Mouse (Mus musculus) right cerebral cortex, adult 2 months (tissue): ENCODE data around the gene Grin2b.

Experiments
- DNase-seq, 2 experiments: peaks; one replicate each; pipeline ENCODE4 v3.0.0; 2021 to 2022; ENCODE audit warnings: low spot score in 2 of 2

Gene Grin2b

DNA sequence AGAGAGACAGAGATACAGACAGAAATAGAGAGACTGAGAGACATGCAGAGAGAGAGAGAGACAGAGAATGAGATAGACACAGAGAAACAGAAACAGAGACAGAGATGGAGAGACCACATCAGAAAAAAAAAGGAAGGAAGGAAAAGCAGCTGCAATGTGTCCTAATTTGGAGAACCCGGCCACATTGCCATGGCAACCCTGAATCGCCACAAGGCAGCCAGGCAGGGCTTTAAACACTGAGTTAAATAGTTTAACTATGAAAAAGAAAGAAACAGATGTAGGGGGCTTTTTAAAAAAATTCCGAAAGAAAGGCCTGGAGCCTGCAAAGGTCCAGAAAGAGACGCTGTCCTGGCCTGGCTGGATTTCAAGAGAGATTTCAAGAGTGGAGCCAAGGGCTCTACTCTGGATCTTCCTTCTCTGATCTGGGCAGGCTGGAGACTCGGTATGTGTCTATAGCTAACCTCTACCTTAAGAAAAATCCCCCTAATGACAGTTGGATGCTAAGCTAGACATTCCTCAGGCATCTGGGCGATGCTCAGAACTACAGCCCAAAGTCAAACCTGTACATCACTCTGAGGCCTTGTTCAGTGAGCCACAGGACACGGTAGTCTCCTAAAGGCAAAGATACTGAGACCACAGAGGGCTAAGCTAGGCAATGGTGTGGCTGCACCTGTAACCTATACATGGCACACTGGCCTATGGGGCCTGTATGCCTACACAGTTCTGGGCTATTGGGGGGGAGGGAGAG, 162.8 kb downstream of the Grin2b start:
- peak in 1 of 2 experiments; percentile 55 for DNase-seq

DNA sequence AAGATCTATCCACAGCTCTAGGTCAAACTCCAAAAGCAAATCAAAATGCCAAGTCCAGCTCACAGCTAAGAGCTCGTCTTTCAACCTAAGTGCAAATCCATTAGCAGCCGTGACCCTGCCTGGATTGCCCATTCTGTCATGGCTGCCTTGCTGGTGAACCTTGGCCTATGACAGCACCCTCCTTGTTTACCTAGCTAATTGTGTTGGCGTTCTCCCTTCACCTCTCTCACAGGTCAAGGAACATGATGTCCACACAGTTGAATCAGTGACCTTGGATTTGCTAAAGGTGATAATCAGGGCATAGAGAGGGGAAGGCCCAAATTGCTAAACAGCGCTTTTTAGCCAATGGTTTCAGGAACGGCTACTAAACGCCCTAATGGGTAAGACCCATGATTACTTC, 165.2 kb downstream of the Grin2b start:
- no peak for DNase-seq

- DNase-seq, result no peak
These were observed 178.6 kb downstream of the Grin2b start for GRCm38 (mm10) chr6:135994691-135995090.

DNA sequence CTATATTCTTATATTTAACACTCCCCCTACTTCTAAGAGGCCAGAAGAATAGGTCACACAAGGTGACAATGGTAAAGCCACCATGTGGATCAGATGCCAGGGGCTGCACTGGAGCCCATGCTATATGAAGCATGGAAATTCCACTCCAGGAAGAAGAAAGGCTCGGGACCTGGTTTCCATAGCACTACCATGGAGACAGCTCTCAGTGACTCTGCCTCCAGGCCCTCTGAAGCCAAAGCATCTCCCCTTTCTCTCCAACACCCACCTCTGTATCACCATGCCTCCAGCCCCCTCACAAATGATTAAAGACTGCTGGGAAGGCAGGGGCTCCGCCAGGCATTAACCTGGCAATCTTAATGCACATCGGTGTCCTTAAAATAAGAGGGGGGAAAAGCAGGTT, 179.4 kb downstream of the Grin2b start:
- no peak for DNase-seq

DNA sequence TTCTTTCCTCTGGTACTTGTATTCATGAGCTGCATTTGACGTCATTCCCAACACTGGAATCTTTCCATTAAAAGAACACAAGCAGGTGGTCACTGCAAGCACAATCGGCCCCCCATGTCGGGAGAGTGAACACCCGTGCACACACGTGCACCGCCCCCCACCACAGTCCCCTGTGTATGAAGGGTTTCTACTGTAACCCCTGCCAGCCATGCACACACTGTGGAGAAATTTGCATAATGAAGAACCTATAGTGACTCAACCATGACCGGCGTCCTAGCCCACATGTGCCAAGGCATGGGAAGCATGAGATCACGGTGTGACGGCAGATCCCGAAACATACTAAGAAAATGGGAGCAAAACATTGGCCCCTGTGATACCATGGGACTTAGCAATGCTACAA, 179.9 kb downstream of the Grin2b start:
- DNase-seq, result no peak

DNA sequence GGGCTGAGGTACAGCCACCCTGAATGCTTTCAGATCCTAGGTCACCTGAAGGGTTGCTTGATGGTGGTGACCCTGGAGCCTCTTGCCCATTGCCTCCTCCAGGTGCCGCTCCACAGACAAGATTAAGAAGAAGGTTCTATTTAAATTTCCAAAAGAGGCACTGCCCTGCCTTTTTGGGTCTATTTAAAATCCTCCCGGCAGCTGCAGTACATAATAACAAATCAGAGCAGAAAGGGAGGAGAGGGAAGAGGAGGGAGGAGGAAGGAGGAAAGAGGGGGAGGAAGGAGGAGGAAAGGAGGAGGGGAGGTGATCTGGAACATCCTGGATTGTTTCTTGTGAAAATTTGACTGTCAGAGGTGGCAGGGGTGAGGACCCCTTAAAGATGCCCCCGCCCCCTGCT, 197.2 kb downstream of the Grin2b start:
- DNase-seq, result no peak

DNA sequence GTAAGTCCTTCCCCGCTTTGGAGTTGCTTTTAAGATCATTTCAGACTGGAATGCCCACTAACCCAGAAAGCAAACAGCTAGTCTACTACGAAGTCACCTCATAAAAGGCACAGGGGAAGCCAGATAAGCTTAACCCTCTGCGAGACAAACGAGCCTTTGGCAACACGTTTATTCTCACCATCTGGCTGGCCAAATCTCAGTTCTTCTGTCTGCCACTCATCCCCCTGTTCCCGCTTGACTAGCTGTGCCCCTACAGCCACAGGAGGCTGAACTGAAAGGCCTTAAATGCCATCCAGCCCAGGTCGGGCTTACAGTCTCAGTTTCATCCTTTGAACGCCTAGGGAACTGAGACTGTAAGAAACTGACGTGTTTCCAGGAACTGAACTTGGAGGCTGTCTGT, 200.8 kb downstream of the Grin2b start:
- DNase-seq, result no peak

DNA sequence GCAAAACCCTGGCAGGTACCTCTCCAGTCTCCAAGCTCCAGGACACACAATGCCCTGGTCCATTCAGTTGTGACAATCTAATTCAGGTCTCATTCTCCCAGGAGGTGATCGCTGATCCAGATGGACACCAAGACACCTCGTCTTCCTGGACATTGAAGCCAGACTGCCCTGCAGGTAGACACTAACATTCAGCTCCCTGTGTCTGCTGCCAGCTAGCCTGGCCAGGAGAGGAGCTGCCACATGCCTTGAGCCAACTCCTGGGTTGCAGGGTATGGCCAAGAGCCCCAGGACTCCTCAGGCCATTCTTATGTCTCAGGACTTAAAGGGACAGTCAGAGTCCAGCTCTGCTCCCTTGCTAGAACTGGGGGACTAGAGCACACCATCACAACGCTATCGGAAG, 201.8 kb downstream of the Grin2b start:
- no peak for DNase-seq

GRCm38 (mm10) chr6:135970716-135971318, 202.5 kb downstream of the Grin2b start:
- DNase-seq, result no peak

DNA sequence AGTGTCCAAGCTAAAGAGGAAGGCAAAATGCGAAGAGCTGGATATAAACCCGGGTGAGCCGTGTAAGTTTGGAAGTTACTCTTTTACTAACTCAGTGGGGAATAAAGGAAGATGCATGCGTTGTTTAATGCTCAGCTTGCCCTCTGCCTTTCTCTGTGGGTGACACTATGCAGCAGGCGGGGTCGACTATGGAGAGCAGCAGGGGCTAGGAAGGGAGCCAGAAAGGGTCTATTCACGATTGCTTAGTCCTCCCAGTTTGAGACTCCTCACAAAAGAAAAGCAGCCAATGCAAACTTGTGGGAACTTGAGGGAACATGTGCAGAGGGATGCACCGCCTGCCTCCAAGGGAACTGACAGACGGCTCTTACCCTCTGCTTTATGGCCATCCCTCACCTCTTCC, 211.5 kb downstream of the Grin2b start:
- no peak for DNase-seq

GRCm38 (mm10) chr6:135959629-135960028, 213.7 kb downstream of the Grin2b start:
- DNase-seq, result no peak

GRCm38 (mm10) chr6:135951666-135952065, 221.6 kb downstream of the Grin2b start:
- no peak for DNase-seq

DNA sequence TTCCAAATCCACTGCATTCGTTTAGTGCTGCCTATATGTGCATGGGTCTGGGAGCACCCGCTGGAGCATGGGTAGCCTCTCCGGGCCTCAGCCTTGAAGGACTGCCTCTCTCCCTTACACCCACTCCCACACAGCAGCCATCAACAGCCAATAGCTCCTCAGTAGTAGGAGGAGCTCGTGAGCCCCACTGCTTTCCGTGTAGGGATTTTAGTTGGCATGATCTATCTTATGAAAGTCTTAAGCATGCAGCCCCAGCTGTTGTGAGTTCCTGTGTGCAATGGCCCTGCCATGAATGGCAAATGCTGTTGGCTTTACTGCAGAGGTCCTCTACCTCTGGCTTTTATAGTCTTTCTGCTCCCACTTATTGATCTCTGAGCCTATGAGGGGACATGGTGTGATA, 227.8 kb downstream of the Grin2b start:
- no peak for DNase-seq

GRCm38 (mm10) chr6:135944358-135944757, 229.0 kb downstream of the Grin2b start:
- DNase-seq, result no peak

DNA sequence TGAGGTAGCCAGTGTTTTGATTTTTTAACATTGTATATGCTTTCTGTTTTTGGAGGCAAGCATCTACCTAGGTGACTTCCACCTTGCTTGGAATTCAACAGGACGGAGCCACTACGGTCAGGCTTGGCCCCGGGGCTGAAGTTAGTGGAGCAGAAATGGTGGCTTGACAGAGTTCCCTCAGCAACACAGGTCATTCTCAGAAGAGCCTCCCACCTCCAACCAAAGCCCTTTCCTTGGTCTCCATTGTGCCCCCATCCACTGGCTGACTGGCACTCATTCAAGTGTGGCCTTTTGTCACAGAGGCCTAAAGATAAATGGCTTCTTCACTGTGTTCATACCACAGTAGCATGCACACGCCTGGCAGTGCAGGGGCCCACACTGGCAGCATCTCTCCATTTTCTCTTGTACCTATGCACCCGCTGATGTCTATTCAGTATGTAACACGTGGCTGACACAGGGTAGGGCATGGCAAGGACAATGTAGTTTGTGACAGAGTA, 230.1 kb downstream of the Grin2b start:
- no peak for DNase-seq

- DNase-seq, result no peak
These were observed 240.4 kb downstream of the Grin2b start for GRCm38 (mm10) chr6:135932924-135933323.

GRCm38 (mm10) chr6:135932400-135932920, 240.9 kb downstream of the Grin2b start:
- no peak for DNase-seq

DNA sequence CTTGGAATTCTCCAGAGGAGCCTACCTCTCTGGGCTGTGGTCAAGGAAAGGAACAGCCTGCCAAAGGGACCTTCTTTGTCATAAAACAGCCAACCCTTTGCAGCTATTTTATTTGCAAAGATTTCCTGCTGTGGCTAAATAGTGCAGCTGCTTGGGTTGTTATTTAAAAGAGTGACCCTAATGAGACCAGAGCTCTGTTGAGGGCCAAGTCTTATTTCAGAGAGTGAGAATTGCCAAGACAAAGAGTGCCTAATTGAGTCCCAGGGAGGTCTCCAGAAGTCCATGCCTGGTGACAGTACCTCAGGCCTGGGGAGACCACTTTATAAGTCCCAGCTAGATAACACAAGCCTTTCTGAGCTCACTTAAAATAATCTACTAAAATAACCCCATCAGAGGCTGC, 255.6 kb downstream of the Grin2b start:
- no peak for DNase-seq

- no peak for DNase-seq
These were observed 258.7 kb downstream of the Grin2b start for GRCm38 (mm10) chr6:135914608-135915007.

GRCm38 (mm10) chr6:135912114-135912513, 261.2 kb downstream of the Grin2b start:
- DNase-seq, result no peak

- DNase-seq, result no peak
These were observed 262.2 kb downstream of the Grin2b start for GRCm38 (mm10) chr6:135911131-135911530.

DNA sequence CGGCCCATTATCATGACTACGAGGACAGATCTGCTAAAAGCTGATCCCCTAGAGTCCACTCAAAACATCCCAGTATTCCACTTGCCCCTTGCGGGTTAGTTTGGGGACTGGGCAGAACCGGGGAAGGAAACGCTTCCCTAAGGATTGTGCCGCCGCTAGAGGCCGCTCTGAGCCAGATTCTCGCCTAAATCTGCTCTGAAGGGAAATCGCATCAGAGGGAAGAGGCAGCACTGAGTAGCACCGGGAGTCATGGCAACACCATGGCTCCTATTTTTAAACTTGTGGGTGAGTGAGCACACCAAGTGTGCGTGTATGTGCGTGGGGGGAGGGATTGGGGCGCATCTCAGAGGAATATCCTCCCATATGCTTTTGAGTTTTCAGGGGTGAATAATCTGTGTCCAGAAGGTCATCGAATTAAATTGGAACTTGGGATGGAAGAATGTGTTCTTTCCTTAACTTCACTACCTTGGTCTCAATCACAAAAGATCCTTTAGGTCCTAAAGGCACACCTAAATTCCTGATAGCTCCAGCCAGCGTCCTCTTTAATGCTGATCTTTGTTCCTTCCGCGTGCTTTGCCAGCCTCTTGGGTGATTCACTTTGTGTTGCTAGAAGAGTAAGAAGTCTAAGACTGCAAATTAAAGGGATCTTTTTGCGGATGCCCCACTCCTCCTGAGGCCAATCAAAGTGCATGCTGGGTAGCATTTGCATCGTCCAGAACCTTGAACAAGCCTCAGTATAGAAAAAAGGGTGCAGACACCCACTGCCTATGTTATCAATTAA, 265.6 kb downstream of the Grin2b start:
- DNase-seq, result peak; percentile 93 to 96
